In the genomic region with DNA sequence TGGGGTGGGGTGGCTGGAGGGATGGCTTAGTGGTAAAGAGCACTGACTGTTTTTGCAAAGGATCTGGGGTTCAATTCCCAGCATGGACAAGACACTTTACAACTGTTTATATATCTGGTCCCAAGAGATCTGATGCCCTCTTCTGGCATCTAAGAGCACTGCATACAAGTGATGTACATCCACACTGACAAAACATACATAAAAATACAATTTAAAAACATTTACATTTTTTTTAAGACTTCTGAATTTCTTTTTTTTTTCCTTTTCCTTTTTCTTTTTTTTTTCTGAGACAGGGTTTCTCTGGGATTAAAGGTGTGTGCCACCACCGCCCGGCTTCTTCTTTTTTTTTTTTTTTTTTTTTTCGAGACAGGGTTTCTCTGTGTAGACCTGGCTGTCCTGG, we compare ENCODE assay signal across 1 mouse cellular context.
TF ChIP-seq lines count a peak whose summit lies in the region.

No protein-coding gene starts in this region.

TF ChIP-seq in MEL, 35 proteins besides CTCF, POLR2A, EP300 and RAD21:
- TF ChIP-seq UBTF (IDR thresholded peaks at IDR 0.05; ENCODE audit: borderline replicate concordance, insufficient read depth, low read depth, low read length) (no peak), MXI1 (IDR thresholded peaks at IDR 0.05; ENCODE audit: low read depth, low read length) (no peak), MYB (IDR thresholded peaks at IDR 0.05; ENCODE audit: low read depth, low read length) (no peak), GATA1 (IDR thresholded peaks at IDR 0.05; ENCODE audit: low read depth, low read length) (no peak), CHD1 (IDR thresholded peaks at IDR 0.05; ENCODE audit: low read depth, low read length) (no peak), MYC (IDR thresholded peaks at IDR 0.05; ENCODE audit: low read depth, low read length) (peak; percentile 36; the same call in 1 of the 2 replicates), MAFK (IDR thresholded peaks at IDR 0.05; ENCODE audit: borderline replicate concordance, low read depth, low read length) (no peak), ZKSCAN1 (IDR thresholded peaks at IDR 0.05; ENCODE audit: low read depth, low read length) (no peak), TCF12 (IDR thresholded peaks at IDR 0.05; ENCODE audit: low read depth, low read length) (no peak), USF2 (IDR thresholded peaks at IDR 0.05; ENCODE audit: borderline replicate concordance in 1 of 2, insufficient read depth in 1 of 2, low read depth in 1 of 2, low read length in 2 of 2) (no peak), ZC3H11A (IDR thresholded peaks at IDR 0.05; ENCODE audit: low read depth, low read length) (peak; percentile 52), ELF1 (IDR thresholded peaks at IDR 0.05; ENCODE audit: low read depth, low read length) (no peak), ZNF384 (IDR thresholded peaks at IDR 0.05; ENCODE audit: low read depth, low read length) (peak; percentile 79), BHLHE40 (IDR thresholded peaks at IDR 0.05; ENCODE audit: borderline replicate concordance, low read depth, low read length) (no peak), NELFE (IDR thresholded peaks at IDR 0.05; ENCODE audit: low read depth, low read length) (no peak), E2F4 (IDR thresholded peaks at IDR 0.05; ENCODE audit: borderline replicate concordance, low read depth, low read length) (no peak), GABPA (IDR thresholded peaks at IDR 0.05; ENCODE audit: low read depth, low read length) (no peak), NRF1 (IDR thresholded peaks at IDR 0.05; ENCODE audit: insufficient read depth, low read depth, low read length, poor library complexity, severe bottlenecking) (no peak), TBP (IDR thresholded peaks at IDR 0.05; ENCODE audit: low read depth, low read length) (0 out of 2 replicates have a peak, but pooled peaks have one; percentile 21), ETS1 (IDR thresholded peaks at IDR 0.05; ENCODE audit: low read depth, low read length) (no peak), SMC3 (IDR thresholded peaks at IDR 0.05; ENCODE audit: low read depth, low read length) (peak; percentile 67), HCFC1 (IDR thresholded peaks at IDR 0.05; ENCODE audit: low read depth, low read length) (0 out of 2 replicates have a peak, but pooled peaks have one; percentile 37), SIN3A (IDR thresholded peaks at IDR 0.05; ENCODE audit: low read length) (peak; percentile 33; the same call in 1 of the 2 replicates), USF1 (IDR thresholded peaks at IDR 0.05; ENCODE audit: low read depth, low read length) (no peak), POLR2AphosphoS5 (IDR thresholded peaks at IDR 0.05; ENCODE audit: borderline replicate concordance, low read depth, low read length) (no peak), JUND (IDR thresholded peaks at IDR 0.05; ENCODE audit: low read depth, low read length) (0 out of 2 replicates have a peak, but pooled peaks have one; percentile 20), MEF2A (IDR thresholded peaks at IDR 0.05; ENCODE audit: extremely low read depth, insufficient replicate concordance, low read depth, low read length, poor library complexity, severe bottlenecking) (no peak), KAT2A (conservative IDR thresholded peaks at IDR 0.05; ENCODE audit: low read depth, low read length) (no peak), TAL1 (IDR thresholded peaks at IDR 0.05; ENCODE audit: low read length) (no peak), CHD2 (IDR thresholded peaks at IDR 0.05; ENCODE audit: low read length) (no peak), RCOR1 (IDR thresholded peaks at IDR 0.05; ENCODE audit: low read depth, low read length) (no peak), MAX (IDR thresholded peaks at IDR 0.05; ENCODE audit: low read length) (no peak)
